Mouse (Mus musculus): ENCODE results near the gene Vmn1r204.
"Not testable (repeated sequence)": the region's sequence is repeated elsewhere in the genome, so short reads cannot be mapped to it uniquely, and the experiment has no call there.

Vmn1r204 gene

DNA sequence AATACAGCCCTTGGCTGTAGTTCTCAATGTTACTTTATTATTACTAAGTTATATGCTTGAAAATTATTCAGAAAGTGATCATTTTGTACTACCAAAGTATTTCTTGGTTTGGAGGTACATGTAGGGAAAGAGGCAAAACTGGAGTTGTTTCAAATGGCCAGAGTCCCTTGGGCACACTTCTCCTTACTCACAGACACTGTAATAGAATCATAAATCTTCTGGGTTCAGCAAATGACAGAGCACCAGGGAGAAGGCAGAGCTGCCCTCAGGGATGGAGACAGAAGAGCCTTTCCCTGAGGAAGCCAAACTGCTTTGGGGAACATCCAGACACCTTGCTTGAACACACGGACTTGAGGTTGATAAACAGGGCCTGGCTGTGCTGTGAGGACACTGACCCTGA, at the start of gene Vmn1r204:
Vmn1r204 (plus strand) TSS at position 301 of the 400 bp plus-strand sequence.
- not testable (repeated sequence) for ATAC-seq (ENCODE audit: low TSS enrichment)

DNA sequence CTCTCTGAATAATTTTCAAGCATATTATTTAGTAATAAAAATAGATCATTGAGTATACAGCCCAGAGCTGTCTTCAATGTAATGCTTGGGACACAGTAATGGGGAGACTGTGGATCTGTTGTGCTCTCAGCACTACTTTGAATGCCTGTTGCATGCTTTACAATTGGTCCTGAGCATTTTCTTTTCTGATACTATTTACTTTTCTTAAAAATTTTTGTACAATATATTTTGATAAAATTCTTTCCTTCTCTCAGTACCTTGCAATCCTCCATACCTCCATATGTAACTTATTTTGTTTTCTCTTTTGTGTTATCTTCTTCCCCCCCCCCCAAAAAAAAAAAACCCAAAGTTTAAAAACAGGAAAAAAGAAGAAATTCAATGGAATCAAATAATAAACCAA, 47.7 kb upstream of the Vmn1r204 start, which contains the start of gene Vmn1r202:
Vmn1r202 (minus strand) TSS at position 101 of the 400 bp plus-strand sequence.
- ATAC-seq (ENCODE audit: low TSS enrichment) = no peak

GRCm38 (mm10) chr13:22517814-22518213, 35.2 kb upstream of the Vmn1r204 start, which contains the start of gene Vmn1r203:
Gene Vmn1r203, plus strand, starts transcription at chr13:22518114.
- ATAC-seq (ENCODE audit: low TSS enrichment) = no peak

- ATAC-seq (ENCODE audit: low TSS enrichment) = not testable (repeated sequence)
These were observed 21.9 kb downstream of the Vmn1r204 start for GRCm38 (mm10) chr13:22574911-22575310.

DNA sequence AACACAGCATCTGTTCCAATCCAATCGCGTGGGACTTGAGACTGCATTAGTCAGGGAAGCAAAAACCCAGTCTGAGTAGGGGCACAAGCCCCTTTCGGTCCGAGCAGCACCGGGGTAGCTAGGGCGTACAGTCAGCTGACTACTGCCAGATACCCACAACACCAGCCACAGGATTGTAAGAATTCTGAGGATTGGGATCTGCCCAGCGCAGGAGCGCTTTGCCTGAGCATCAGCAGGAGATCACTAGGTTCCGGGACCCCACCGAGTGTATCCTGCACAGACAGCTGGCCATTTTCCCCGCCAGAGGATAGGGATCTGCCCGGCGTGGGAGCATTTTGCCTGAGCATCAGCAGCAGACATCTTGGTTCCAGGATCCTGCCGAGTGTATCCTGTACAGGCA, 30.3 kb downstream of the Vmn1r204 start:
- ATAC-seq (ENCODE audit: low TSS enrichment) = not testable (repeated sequence)

- no peak for ATAC-seq (ENCODE audit: low TSS enrichment)
These were observed 39.9 kb downstream of the Vmn1r204 start, which contains the start of gene Vmn1r205 for GRCm38 (mm10) chr13:22592900-22593299. Gene Vmn1r205, minus strand, starts transcription at chr13:22593000.
